Mouse (Mus musculus): ENCODE measurements around the gene Prkd1.

Prkd1 gene

GRCm38 (mm10) chr12:50333182-50333581 is 315.7 kb downstream of the Prkd1 start:
- no peak for DNase-seq

- DNase-seq = peak; percentile 7
Measured at GRCm38 (mm10) chr12:50314634-50315033, 334.3 kb downstream of the Prkd1 start.

- DNase-seq = no peak
Measured at GRCm38 (mm10) chr12:50309276-50309675, 339.6 kb downstream of the Prkd1 start.

GRCm38 (mm10) chr12:50301334-50301733 is 347.6 kb downstream of the Prkd1 start:
- DNase-seq = no peak

GRCm38 (mm10) chr12:50296067-50296466 is 352.8 kb downstream of the Prkd1 start:
- DNase-seq = no peak

GRCm38 (mm10) chr12:50295549-50295948 is 353.3 kb downstream of the Prkd1 start:
- no peak for DNase-seq

GRCm38 (mm10) chr12:50292834-50293233 is 356.1 kb downstream of the Prkd1 start:
- no peak for DNase-seq

Measured in kidney, postnatal 14 days (tissue).